Mouse (Mus musculus) lung, postnatal 0 days (tissue): ENCODE results near the gene Rnf216. TPM values are rescaled to one million over a fixed set of nuclear protein-coding genes. Genes with fewer than 3 reads are reported as not detected.

Experiments used
- ATAC-seq: fragments of 200-750 bp; cut with Nextera tagmentation; 2 replicates; pipeline ENCODE4 v1.8.0; 2017; ENCODE audit warnings: moderate library complexity
- DNase-seq: peaks from one replicate; pipeline ENCODE4 v3.0.0-alpha.2; 2016; ENCODE audit warnings: low spot score
- H3K27ac ChIP-seq: fragments of 300-500 bp; sonication (generic); 2 replicates; pipeline ENCODE4 v1.5.1; 2014; ENCODE audit warnings: antibody characterized with exemption, mild to moderate bottlenecking, low read length, mixed read lengths
- H3K27me3 ChIP-seq: fragments of 300-500 bp; sonication (generic); replicated peaks from 2 replicates; pipeline ENCODE4 v1.6.1; 2014; ENCODE audit warnings: low read length, mixed read lengths; ENCODE audit not compliant: insufficient read depth
- H3K36me3 ChIP-seq: fragments of 300-500 bp; sonication (generic); 2 replicates; pipeline ENCODE4 v1.6.1; 2014; ENCODE audit warnings: low read length, mixed read lengths; ENCODE audit not compliant: insufficient read depth
- H3K4me1 ChIP-seq: fragments of 300-500 bp; sonication (generic); 2 replicates; pipeline ENCODE4 v1.6.1; 2014; ENCODE audit warnings: antibody characterized with exemption, low read depth, low read length, mixed read lengths; ENCODE audit not compliant: insufficient read depth
- H3K4me2 ChIP-seq: fragments of 300-500 bp; sonication (generic); replicated peaks from 2 replicates; pipeline ENCODE4 v1.6.1; 2014; ENCODE audit warnings: low read depth, mild to moderate bottlenecking, low read length, moderate library complexity, mixed read lengths
- H3K4me3 ChIP-seq: fragments of 300-500 bp; sonication (generic); 2 replicates; pipeline ENCODE4 v1.5.1; 2014; ENCODE audit warnings: low read depth, low read length
- H3K9ac ChIP-seq: fragments of 300-500 bp; sonication (generic); replicated peaks from 2 replicates; pipeline ENCODE4 v1.6.1; 2014; ENCODE audit warnings: low read depth, mild to moderate bottlenecking
- H3K9me3 ChIP-seq: fragments of 300-500 bp; sonication (generic); 2 replicates; pipeline ENCODE4 v1.6.1; 2016; ENCODE audit warnings: low read length, mixed read lengths
- CTCF ChIP-seq: IDR thresholded peaks from 2 replicates; pipeline ENCODE4 v1.5.1; 2016; ENCODE audit warnings: antibody characterized with exemption, mild to moderate bottlenecking
- EP300 ChIP-seq: IDR thresholded peaks from 2 replicates; pipeline ENCODE4 v1.6.1; 2016; ENCODE audit warnings: antibody characterized with exemption, mild to moderate bottlenecking, control low read depth
- WGBS: fragments of 180-500 bp; shearing (Covaris S2); extraction: QIAGEN DNeasy Blood & Tissue Kit; methylation state at CpG from one replicate; pipeline ENCODE4 v1.1.7; 2014; 5-methylcytosine and 5-hydroxymethylcytosine counted together
- polyA plus RNA-seq: library from polyadenylated mRNA; unstranded; fragments of >200 nt; fragmentation: Nextera tagmentation; extraction: Ambion mirVana; gene quantifications from 2 replicates; pipeline ENCODE4 v1.2.1, GENCODE M21; 2015

Rnf216 gene
- polyA plus RNA-seq, 1 experiment from 2014 or later = 23.2 TPM

- Histone ChIP-seq H3K27me3 (no peaks in the 10 kb centered on the region), H3K9ac (no peak overlapping the region), H3K4me3 (no peak overlapping the region), H3K36me3 (peaks cover 40% of the 10 kb centered on the region; the same call in 1 of the 2 replicates), H3K9me3 (no peaks in the 10 kb centered on the region), H3K27ac (no peak overlapping the region), H3K4me1 (no peaks in the 10 kb centered on the region), H3K4me2 (no peak overlapping the region)
- WGBS = 91% methylated on average over 1 of the region's 1 CpGs
- no peak for DNase-seq
- no peak for ATAC-seq
- TF ChIP-seq CTCF (no peak), EP300 (no peak)
Observed at GRCm38 (mm10) chr5:143079806-143080205, 33.0 kb downstream of the Rnf216 start.

GRCm38 (mm10) chr5:143076603-143077143, 36.1 kb downstream of the Rnf216 start:
- no peaks in the 10 kb centered on the region for H3K9me3 ChIP-seq
- no peaks in the 10 kb centered on the region for H3K27me3 ChIP-seq
- ATAC-seq (no peak), DNase-seq (no peak)
- H3K4me2 ChIP-seq = no peak overlapping the region
- H3K9ac ChIP-seq = no peak overlapping the region
- peaks cover 40% of the 10 kb centered on the region; the same call in 1 of the 2 replicates for H3K36me3 ChIP-seq
- WGBS = 98% methylated on average over 3 of the region's 3 CpGs
- no peak overlapping the region for H3K4me3 ChIP-seq
- no peak for TF ChIP-seq EP300
- no peak for TF ChIP-seq CTCF
- no peak overlapping the region for H3K27ac ChIP-seq
- H3K4me1 ChIP-seq = no peaks in the 10 kb centered on the region

- no peaks in the 10 kb centered on the region for H3K27me3 ChIP-seq
- H3K4me1 ChIP-seq = no peaks in the 10 kb centered on the region
- H3K36me3 ChIP-seq = peaks cover 38% of the 10 kb centered on the region; the same call in 1 of the 2 replicates
- 93% methylated on average over 2 of the region's 2 CpGs for WGBS
- no peak overlapping the region for H3K4me2 ChIP-seq
- no peaks in the 10 kb centered on the region for H3K9me3 ChIP-seq
- H3K4me3 ChIP-seq = no peak overlapping the region
- no peak for TF ChIP-seq CTCF
- TF ChIP-seq EP300 = no peak
- no peak overlapping the region for H3K27ac ChIP-seq
- DNase-seq = no peak
- ATAC-seq = no peak
- no peak overlapping the region for H3K9ac ChIP-seq
Observed at GRCm38 (mm10) chr5:143075987-143076386, 36.8 kb downstream of the Rnf216 start.

- Histone ChIP-seq H3K9ac (no peak overlapping the region), H3K9me3 (no peaks in the 10 kb centered on the region), H3K27ac (no peak overlapping the region), H3K4me2 (no peak overlapping the region), H3K4me3 (no peak overlapping the region), H3K4me1 (no peaks in the 10 kb centered on the region), H3K36me3 (peaks cover 27% of the 10 kb centered on the region; the same call in 1 of the 2 replicates), H3K27me3 (no peaks in the 10 kb centered on the region)
- ATAC-seq (no peak), DNase-seq (no peak)
- 91% methylated on average over 2 of the region's 2 CpGs for WGBS
- TF ChIP-seq EP300 (no peak), CTCF (no peak)
Observed at GRCm38 (mm10) chr5:143069048-143069447, 43.7 kb downstream of the Rnf216 start.

- no peaks in the 10 kb centered on the region for H3K4me1 ChIP-seq
- no peak for ATAC-seq
- H3K4me2 ChIP-seq = no peak overlapping the region
- peaks cover 22% of the 10 kb centered on the region; the same call in 1 of the 2 replicates for H3K36me3 ChIP-seq
- no peak for TF ChIP-seq EP300
- TF ChIP-seq CTCF = no peak
- WGBS = 77% methylated on average over 3 of the region's 3 CpGs
- no peak overlapping the region for H3K4me3 ChIP-seq
- H3K27ac ChIP-seq = no peak overlapping the region
- DNase-seq = no peak
- H3K9me3 ChIP-seq = no peaks in the 10 kb centered on the region
- H3K9ac ChIP-seq = no peak overlapping the region
- H3K27me3 ChIP-seq = no peaks in the 10 kb centered on the region
Observed at GRCm38 (mm10) chr5:143068382-143068781, 44.4 kb downstream of the Rnf216 start.

- Histone ChIP-seq H3K4me3 (no peak overlapping the region), H3K36me3 (peaks cover 21% of the 10 kb centered on the region), H3K4me2 (no peak overlapping the region), H3K4me1 (no peaks in the 10 kb centered on the region), H3K27ac (no peak overlapping the region), H3K9me3 (no peaks in the 10 kb centered on the region), H3K27me3 (no peaks in the 10 kb centered on the region), H3K9ac (no peak overlapping the region)
- WGBS = 12% methylated on average over 1 of the region's 1 CpGs
- ATAC-seq (peak; percentile 44; the same call in 1 of the 2 replicates), DNase-seq (peak; percentile 88)
- TF ChIP-seq CTCF = peak; percentile 91
- TF ChIP-seq EP300 = no peak
Observed at GRCm38 (mm10) chr5:143066551-143066958, 46.2 kb downstream of the Rnf216 start.

- H3K27me3 ChIP-seq = no peaks in the 10 kb centered on the region
- TF ChIP-seq CTCF (no peak), EP300 (no peak)
- H3K4me3 ChIP-seq = no peak overlapping the region
- no peaks in the 10 kb centered on the region for H3K4me1 ChIP-seq
- peaks cover 26% of the 10 kb centered on the region for H3K36me3 ChIP-seq
- H3K9ac ChIP-seq = no peak overlapping the region
- no peaks in the 10 kb centered on the region for H3K9me3 ChIP-seq
- DNase-seq = no peak
- 97% methylated on average over 1 of the region's 1 CpGs for WGBS
- no peak for ATAC-seq
- no peak overlapping the region for H3K4me2 ChIP-seq
- no peak overlapping the region for H3K27ac ChIP-seq
Observed at GRCm38 (mm10) chr5:143066096-143066495, 46.7 kb downstream of the Rnf216 start.
